Mouse (Mus musculus) gastrocnemius, postnatal 14 days (tissue): ENCODE measurements around the gene Vti1a. TPM values are rescaled to one million over a fixed set of nuclear protein-coding genes. Genes with fewer than 3 reads are reported as not detected.
A peak's percentile ranks its signal among the peaks of the same experiment; 100 is the strongest.

ENCODE experiments used
- DNase-seq: peaks from one replicate; pipeline ENCODE4 v3.0.0; 2021; ENCODE audit warnings: mixed read lengths
- intact Hi-C: fragments of 180-260 bp; cut with DNase I; formaldehyde crosslinking; loops from one replicate; pipeline ENCODE4 v1.15.1; 2025; ENCODE audit warnings: low total_unique reads
- total RNA-seq, 2 experiments: library from RNA; stranded (reverse); gene quantifications; 2 replicates each; pipeline ENCODE4 v1.2.3; 2021

Gene Vti1a
- total RNA-seq, 2 experiments from 2014 or later: 14.4 to 14.6 TPM

DNA sequence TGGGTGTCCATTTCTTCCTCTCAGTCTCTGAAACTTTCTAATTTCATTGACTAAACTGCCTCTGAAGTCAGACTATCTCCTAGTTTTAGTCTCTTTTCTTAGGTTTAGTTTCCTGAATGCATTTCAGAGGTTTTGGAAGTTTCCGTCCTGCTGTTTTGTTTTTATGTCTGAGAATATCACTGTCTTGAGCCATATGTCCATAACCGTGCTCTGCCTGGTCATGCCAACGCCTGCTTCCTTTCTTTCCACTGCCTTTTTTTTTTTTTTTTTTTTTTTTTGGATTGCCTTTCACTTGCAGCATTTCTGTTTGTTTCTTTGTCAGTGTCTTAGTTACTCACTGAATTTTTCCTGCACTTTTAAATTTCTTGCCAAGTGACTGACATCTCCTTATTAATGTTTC, 15.6 kb upstream of the Vti1a start:
- intact Hi-C loops: no loop called here

DNA sequence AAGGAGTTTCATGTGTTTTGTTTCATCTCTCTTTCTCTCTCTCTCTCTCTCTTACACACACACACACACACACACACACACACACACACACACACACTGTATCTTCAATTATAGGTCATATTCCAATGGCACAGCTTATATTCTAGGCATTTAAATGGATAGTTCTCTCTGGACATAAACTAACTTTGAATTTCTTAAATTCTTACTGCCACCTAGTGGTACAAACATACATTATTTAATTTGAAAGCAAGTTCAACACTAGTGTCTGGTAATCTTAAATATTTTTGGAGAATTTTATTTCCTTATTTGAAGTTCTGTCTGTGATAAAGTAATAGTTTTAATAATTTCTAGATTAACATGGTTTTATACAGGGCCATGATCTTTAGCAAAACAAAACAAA, 11.1 kb upstream of the Vti1a start:
- DNase-seq: no peak
- intact Hi-C loops: loop anchor here (2.0 kb wide), 1 partner anchor 86 kb away; no protein-coding TSS in a partner anchor

More for the DNA sequence above, 15.6 kb upstream of the Vti1a start:
- no peak for DNase-seq

DNA sequence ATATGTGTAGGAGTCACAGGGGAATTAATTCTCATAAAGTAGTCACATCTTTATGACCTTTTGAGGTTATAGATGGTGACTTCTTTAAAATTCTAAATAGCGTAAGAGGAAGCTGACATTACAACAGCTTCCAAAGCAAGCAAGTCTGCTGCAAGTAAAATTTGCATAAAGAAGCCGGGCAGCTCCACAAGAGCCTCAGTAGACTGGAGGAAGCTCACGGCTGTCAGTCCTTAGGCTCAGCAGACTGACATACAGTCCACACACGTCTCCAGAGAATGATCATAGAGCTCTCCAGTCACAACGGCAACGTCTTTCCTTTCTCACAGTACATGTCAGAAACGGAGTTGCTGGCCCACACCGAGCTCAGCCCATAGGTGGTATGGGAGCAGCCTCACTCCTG, 4.2 kb upstream of the Vti1a start:
- intact Hi-C loops: no loop called here
- DNase-seq: no peak

DNA sequence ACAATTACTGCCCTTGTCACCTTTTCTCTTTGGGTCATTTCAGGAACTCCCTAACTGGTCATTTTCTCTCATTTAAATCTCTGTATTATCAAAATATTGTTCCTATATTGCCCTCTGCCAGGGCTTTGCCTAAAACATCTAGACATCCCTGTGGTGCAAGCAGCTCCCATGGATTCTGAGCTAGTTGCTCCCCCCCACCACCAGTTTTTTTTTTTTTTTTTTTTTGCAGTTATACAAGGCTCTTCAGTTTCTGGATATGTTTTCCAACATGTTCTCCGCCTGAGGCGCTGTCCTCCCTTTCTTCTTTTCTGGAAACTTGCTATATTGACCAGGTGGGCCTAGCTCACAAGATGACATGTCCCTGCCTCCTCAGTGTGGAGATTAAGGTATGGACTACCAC, 2.4 kb upstream of the Vti1a start:
- intact Hi-C loops: no loop called here

DNA sequence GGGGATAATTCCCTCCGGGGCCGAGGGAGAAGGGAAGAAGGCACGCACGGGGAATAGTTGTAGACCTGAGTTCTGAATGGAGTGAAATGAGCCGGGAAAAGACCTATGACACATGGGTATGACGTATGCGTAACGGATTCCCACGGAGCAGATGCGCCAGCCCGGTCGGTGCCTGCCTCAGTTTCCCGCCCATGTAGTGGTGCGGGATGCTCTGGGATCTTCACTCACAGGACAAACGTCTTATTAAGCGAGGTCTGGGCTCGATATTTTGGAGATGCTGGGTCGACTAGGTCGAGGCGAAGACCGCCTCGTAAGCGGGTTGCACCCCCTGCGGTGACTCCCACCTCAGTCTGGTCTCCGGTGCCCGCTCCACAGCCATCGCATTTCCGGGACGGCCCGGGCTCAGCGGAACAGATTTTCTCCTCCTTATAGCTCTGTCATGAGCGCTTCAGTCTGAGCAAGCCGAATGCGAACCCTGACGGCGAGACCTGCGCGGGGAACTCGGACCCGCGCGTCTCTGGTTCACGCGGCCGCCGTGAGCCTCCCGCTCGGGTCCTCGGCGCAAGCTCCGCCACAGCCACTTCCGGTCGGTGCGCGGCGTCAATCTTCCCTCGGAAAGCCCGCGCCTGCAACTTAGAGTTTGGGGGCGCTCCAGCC, 515 bp upstream of the Vti1a start, which contains the start of gene Zdhhc6:
Gene Zdhhc6 (minus strand): TSS at position 581 of the 657 bp plus-strand sequence.
- DNase-seq: peak; percentile 81
- intact Hi-C loops: no loop called here

More for the DNA sequence above, 2.4 kb upstream of the Vti1a start:
- no peak for DNase-seq

DNA sequence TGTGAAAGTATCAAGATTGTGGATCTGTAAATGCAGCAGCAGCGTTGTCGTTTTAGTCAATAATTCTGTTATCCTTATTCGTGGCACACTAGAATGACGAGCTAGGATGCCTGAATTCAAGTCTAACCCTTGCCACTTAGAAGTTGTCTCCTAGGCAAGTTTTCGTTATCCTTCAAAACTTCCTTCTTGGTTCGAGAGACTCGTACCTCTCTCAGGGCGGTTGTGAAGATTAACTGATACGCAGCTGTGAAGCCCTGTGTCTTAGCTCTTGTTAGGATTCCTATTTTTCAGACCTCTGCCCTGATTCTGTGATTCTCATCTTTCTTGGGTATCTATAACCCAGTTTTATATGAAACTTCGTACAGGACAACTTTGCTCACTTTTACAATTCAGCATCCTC, 806 bp downstream of the Vti1a start:
- intact Hi-C loops: no loop called here
- no peak for DNase-seq

DNA sequence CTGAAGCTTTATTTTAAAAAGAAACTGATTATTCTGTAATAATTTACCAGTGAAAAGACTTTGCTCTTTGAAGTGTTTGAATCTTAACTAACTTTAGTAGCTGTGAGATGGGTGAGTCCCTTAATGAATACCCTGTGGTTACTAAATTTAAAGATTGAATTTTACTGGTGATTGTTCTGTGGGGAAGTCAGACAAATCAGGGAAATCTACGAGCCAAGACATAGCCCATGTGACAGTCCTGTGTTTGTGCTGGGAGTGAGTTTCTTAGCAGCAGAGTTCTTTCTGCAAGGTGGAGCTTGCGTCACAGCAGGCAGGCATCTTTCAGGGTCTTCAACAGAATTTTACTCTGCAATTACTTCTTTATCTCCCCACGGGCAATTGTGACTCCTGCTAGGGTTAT, 2.9 kb downstream of the Vti1a start:
- no peak for DNase-seq
- intact Hi-C loops: no loop called here

DNA sequence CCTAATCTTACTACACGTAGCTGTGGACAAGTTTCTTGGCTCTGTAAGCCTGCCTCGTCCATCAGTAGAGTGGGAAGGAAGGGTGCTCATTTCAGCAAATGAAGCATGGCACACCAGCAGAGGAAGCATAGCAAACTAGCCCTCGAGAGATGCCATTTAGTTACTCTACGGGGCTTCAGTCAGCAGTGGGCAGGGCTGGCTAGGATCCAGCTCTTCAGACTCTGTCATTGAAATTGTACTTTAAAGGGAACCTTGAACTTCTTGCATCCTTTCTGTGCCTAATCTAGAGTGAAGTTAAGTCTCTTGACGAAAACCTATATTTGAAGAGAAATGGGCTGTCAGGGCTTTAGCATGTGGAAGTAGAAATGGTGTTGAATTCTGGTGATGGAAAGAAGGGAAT, 3.4 kb downstream of the Vti1a start:
- DNase-seq: no peak

DNA sequence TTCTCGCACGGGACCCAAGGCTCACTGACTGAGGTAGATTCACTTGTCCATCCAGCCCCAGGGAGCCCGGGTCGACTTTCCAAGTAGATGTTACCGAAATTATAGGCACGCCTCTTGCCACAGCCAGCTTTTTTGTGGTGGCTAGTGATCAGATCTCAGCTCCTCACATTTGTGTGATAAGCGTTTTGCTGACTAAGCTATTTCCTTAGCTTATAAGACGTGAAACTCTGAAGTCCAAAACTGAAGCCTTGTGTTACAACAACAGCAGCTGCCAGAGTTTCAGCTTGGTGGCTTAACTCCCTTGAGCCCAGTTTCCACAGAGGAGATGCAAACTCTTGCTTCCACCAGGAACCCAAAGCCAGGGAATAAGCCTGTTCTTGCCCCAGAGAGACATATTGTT, 6.5 kb downstream of the Vti1a start:
- no peak for DNase-seq
- intact Hi-C loops: no loop called here

More for the DNA sequence above, 3.4 kb downstream of the Vti1a start:
- intact Hi-C loops: no loop called here

DNA sequence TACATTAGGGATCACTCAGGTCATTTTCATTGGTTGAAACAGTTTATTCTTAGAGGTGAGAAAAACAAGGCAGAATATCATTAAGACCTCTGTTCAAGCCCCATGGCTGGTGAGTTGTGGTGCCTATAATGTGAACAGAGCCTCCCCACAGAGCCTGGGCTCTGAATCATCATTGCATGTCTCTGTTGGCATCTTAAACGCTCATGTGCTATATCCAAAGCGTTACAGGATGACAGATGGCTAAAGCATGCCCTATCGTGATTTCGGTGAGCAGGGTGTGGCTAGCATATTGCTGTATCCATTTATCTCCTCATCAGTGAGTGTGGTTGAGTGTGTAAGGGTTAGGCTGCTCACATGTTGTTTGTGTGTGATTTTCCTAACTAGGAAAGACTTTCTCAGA, 11.4 kb downstream of the Vti1a start:
- intact Hi-C loops: no loop called here
- DNase-seq: no peak

DNA sequence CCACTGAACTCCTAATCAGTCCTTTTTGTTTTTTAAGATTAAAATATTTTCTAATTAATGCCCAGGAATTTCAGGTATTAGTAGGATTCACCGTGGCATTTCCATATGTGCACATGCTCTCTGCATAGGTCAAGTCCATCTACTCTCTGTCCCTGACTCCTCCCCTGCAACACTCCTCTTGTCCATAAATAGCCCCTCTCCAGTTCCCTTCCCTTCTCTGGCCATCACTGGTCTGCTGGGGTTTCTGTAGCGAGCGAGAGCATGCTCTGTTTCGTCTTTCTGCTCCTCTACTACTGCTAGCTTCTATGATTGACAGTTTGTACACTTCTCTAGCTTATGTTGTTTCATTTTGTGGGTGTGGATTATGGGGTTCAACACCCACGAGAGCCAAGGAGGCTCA, 15.7 kb downstream of the Vti1a start:
- intact Hi-C loops: no loop called here
- DNase-seq: no peak

DNA sequence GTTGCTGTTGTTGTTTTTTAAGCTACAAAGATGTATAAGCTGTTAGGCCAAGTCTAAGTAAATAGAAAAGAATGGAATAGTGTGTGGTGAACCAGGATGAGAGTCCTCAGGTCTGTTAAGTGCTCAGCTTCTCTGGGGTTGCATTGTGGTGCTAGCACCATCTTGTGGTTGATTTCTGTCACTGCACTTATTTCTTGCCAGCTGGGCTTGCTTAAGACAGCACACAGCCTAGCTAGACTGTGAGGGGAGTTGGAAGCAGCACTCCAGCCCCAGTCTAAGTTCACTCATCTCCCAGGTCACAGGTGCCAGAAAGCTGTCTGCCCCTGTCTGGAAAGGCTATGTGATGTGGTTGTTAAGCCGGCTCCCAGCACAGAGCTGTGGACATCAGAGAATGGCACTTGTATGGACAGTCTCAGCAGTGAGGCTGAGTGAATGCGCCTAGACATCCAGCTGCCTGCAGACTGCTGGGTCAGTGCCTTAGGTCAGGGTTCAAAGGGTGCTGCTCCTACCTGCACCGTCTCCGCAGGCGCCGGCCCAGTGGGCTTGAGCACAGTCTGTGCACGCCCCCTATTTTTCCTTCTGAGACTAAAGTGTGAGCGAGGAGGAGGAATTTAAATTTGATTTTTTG, 16.7 kb downstream of the Vti1a start:
- intact Hi-C loops: no loop called here
- peak; percentile 40 for DNase-seq

DNA sequence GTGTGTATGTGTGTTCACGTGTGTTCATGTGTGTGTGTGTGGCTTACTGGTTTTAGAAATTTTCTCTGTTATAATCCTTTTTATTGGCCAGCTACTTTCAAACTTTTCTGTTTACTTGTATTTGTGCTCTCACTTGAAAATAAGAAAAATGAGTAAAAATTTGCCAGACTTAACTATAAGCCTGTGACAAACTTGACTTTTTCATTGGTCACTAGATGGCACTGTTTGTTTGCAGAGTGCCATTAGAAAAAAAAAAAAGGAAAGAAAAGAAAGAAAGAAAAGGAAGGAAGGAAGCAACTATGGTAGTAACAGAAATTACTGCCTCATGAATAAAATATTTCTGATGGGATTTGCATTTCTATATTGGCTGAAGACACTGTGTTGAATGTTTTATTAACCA, 19.8 kb downstream of the Vti1a start:
- no peak for DNase-seq
- intact Hi-C loops: no loop called here

DNA sequence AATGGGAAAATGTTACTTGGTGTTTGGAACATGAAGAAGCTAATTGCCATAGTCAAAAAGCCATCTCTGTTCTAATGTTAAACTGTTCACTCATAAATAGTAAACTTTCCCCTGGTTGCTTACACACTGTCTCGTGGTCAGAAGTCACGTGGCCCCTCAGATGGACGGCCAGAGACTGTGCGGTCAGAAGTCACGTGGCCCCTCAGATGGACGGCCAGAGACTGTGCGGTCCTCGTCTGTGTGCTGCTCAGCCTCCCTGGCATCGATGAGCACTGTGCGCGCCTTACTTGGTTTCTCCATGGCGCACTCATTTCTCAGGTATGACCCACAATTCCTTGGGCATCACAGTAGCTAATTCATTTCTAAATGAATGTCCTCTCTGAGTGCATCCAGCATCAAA, 20.3 kb downstream of the Vti1a start:
- intact Hi-C loops: no loop called here
- DNase-seq: no peak

DNA sequence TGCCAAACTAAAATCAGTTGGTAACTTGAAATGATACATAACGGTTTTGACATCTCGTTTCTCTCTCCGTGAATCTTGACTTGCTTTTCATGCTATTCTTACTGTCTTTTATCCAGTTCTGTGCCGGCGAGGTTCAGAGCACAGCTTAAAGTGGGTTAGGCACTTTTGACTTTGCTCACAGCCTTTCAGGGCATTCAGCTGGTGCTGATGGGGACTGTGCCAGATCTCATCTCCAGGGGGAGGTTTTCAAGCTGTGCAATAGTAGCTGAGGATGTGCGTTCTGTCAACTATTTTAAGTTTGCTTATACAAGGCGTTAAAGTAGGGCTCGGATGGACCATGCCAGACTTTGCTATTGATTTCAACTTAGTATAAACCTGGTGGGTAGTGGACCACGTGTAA, 21.0 kb downstream of the Vti1a start:
- DNase-seq: no peak
- intact Hi-C loops: no loop called here

DNA sequence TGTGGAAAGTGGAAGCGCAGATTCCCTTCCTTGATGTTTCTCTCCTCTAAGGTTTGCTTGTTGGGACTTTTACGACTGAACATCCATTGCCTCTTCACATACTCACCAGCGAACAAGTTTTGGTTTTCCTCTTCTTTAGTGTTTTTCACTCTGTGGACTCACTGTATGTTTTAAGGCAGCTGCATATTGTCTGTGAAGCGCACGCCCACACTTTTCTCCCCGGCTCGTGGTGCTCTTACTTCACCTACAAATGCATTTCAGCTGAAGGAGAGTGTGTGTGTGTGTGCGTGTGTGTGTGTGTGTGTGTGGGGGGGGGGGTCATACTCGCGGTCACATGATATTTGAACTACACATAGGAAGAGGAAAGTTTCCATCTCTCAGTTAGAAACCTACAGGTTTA, 21.6 kb downstream of the Vti1a start:
- intact Hi-C loops: no loop called here

DNA sequence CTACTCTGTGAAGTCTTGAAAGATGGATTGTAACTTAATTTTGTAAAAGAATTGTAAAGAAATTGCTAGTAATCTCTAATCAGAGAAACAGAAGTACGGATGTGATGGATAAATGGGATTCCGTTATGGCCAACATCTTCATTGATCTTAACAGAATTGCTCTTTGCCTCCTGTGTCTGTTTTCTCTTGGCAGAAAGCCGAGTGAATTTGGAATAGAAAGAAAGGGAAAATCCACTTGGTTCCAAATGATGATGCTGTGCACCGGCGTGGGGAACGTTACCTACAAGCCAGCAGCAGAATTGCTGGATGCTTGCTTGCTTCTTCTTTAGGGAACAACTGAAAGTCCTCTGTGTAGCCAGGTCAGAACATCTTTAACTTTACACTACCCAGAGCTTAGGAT, 24.4 kb downstream of the Vti1a start:
- intact Hi-C loops: no loop called here
- no peak for DNase-seq

More for the DNA sequence above, 21.6 kb downstream of the Vti1a start:
- no peak for DNase-seq

DNA sequence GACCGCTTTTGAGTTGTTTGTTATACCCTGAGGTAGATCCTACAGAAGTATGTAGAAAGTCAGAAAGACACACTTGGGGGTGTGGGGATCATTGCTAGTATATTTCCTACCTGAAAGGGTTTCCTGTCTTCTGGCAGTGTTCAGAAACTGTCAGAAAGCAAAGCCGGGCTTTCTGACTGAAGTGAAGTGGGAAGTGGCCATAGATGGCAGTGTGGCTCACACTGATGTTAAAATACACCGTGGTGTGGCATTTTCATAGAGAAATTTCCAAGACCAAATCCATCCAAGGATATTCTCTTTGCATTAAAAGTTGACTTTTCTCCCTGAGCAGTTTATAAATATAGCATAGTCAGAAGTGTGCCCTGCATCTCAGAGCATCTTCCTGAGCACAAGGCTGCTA, 25.3 kb downstream of the Vti1a start:
- intact Hi-C loops: no loop called here
- no peak for DNase-seq

DNA sequence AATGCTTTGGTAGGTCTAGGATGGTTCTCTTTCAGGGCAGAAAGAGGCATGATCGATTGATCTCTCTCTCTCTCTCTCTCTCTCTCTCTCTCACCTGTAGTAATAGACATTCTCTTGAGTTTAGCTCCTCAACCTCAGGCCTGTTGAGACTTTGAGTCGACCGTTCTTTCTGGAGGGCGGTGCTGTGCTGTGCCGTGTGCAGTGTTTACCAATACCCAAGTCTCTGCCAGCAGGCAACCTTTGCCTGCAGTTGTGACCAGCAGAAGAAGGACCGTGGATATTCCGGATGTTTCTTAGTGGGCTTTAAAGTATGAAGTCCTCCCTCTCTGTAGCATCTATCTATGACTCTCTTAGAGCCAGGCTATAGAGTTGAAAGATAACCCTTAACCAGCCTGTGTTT, 26.3 kb downstream of the Vti1a start:
- no peak for DNase-seq
- intact Hi-C loops: no loop called here

DNA sequence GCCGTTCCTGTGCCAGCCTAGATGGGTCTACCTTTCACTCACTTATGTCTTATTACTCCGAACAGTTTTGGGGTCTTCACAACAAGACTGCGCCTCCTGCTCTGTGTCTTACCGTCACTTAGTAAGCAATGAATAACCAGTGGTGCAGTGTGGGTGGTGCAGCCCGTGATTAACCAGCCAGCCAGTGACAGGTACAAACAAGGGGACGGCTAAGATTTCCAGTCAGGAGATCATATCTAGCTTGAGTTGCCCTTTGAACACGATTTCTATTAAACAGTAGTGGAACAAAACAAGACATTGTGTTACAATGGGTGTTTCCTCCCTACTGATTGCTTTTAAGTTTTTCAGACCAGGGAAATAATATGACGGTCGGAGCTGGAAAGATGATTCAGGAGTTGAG, 27.2 kb downstream of the Vti1a start:
- DNase-seq: no peak
- intact Hi-C loops: no loop called here

DNA sequence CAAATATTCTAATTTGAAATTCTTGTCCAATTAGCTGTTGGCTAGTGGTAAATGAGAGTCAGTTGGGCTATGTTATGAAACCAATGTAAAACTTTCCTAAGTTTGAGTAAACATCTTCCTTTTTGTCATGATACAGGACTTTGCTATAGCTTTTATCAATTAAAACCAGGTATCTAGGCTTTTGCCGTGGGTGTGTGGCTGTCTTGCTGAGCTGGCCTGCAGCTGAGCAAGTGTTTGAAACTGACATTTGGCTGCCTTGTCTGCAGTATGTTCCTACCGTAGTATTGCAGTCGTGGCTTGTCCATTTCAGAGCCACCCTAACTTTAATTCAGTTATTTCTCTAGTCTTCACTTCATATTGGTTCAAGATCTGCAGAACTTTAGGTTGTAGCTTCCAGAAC, 32.1 kb downstream of the Vti1a start:
- intact Hi-C loops: no loop called here
- no peak for DNase-seq
